Mouse (Mus musculus) cortical plate, adult 2 months (tissue): Measurements from ENCODE around the gene Xpo5.

Experiments
- CTCF ChIP-seq: fragments of 200-500 bp; IDR thresholded peaks from 2 replicates; pipeline ENCODE4 v1.5.1; 2011; ENCODE audit warnings: mild to moderate bottlenecking, control low read depth, low read length; ENCODE audit not compliant: insufficient read depth; ENCODE audit errors: extremely low read depth
- POLR2A ChIP-seq: fragments of 200-500 bp; IDR thresholded peaks from 2 replicates; pipeline ENCODE4 v1.6.1; 2011; ENCODE audit warnings: mild to moderate bottlenecking, low read length, control low read depth; ENCODE audit not compliant: insufficient read depth; ENCODE audit errors: extremely low read depth

DNA sequence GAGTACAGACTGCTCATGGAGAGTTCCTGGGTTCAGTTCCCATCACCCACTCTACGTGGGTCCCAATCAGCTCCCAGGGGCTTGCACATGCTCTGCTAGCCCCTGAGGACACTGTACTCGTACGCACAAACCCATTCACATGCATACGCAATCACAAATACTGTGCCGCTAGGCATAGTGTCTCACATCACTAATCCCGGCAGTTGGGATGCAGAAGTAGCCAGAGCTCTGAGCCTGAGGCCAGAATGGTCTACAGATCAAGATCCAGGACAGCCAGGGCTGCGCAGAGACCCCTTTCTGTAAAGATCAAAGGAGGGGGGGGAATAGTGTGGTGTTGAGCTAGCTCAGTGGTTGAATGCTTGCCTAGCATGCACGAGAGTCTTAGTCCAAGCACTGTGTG, 45.5 kb upstream of the Xpo5 start:
- TF ChIP-seq CTCF (no peak), POLR2A (no peak)
